Mouse (Mus musculus): ENCODE results near the gene Ulk4. TPM values are rescaled to one million over a fixed set of nuclear protein-coding genes. Genes with fewer than 3 reads are reported as not detected.

Gene Ulk4
- polyA plus RNA-seq, 1 experiment from 2014 or later: 65.5 TPM

DNA sequence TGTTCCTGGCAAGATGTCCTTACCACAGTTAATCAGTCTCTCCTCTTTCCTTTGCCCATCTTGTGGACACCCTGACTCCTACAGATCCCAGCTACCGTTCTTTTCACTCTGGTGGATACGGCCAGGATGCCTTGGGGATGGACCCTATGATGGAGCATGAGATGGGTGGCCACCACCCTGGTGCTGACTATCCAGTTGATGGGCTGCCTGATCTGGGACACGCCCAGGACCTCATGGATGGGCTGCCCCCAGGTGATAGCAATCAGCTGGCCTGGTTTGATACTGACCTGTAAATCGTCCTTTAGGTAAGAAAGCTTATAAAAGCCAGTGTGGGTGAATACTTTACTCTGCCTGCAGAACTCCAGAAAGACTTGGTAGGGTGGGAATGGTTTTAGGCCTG is 317.8 kb downstream of the Ulk4 start:
- no peak overlapping the region for H3K9ac ChIP-seq (replicated peaks; ENCODE audit: low read depth, low read length)
- no peak for ATAC-seq (ENCODE audit: low read depth)
- H3K27ac ChIP-seq (ENCODE audit: low read depth, low read length): no peak overlapping the region
- no peaks in the 10 kb centered on the region for H3K9me3 ChIP-seq (ENCODE audit: control insufficient read depth, low read length)
- H3K4me2 ChIP-seq (ENCODE audit: low read depth, low read length): no peak overlapping the region
- no peak overlapping the region for H3K4me3 ChIP-seq (ENCODE audit: low read depth, low read length)
- peaks cover 63% of the 10 kb centered on the region for H3K36me3 ChIP-seq (ENCODE audit: control insufficient read depth, insufficient read depth, low read length)
- peaks cover 6% of the 10 kb centered on the region; the same call in 1 of the 2 replicates for H3K4me1 ChIP-seq (ENCODE audit: control insufficient read depth, insufficient read depth, low read length)
- WGBS: 88% methylated on average over 4 of the region's 4 CpGs
- no peaks in the 10 kb centered on the region for H3K27me3 ChIP-seq (ENCODE audit: control insufficient read depth, insufficient read depth, low read length)

- H3K9ac ChIP-seq (replicated peaks; ENCODE audit: low read depth, low read length): no peak overlapping the region
- H3K27me3 ChIP-seq (ENCODE audit: control insufficient read depth, insufficient read depth, low read length): no peaks in the 10 kb centered on the region
- ATAC-seq (ENCODE audit: low read depth): no peak
- no peak overlapping the region for H3K4me2 ChIP-seq (ENCODE audit: low read depth, low read length)
- H3K36me3 ChIP-seq (ENCODE audit: control insufficient read depth, insufficient read depth, low read length): peaks cover 70% of the 10 kb centered on the region
- no peak overlapping the region for H3K27ac ChIP-seq (ENCODE audit: low read depth, low read length)
- H3K9me3 ChIP-seq (ENCODE audit: control insufficient read depth, low read length): no peaks in the 10 kb centered on the region
- WGBS: 83% methylated on average over 6 of the region's 6 CpGs
- peaks cover 6% of the 10 kb centered on the region; the same call in 1 of the 2 replicates for H3K4me1 ChIP-seq (ENCODE audit: control insufficient read depth, insufficient read depth, low read length)
- H3K4me3 ChIP-seq (ENCODE audit: low read depth, low read length): no peak overlapping the region
Measured at GRCm38 (mm10) chr9:120958560-120958959, 318.4 kb downstream of the Ulk4 start.

DNA sequence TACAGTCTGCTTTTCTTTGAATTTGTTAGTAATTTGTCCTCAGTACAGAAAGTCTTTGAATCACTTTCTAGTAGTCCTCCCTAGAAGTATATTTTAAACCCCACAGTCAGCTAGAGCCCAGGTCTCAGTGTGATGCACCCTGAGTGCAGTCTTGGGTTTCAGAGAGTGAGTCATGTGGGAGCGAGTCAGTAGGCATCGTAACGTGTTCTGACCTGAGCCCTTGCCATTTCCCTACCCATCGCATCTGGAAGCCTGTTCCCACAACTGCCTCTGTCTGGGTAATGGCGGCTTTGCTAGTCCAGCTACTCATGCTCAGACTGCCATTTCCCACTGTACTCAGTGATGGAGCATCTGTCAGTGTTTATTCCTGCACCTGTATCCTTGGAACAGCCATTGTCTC is 318.9 kb downstream of the Ulk4 start:
- no peaks in the 10 kb centered on the region for H3K27me3 ChIP-seq (ENCODE audit: control insufficient read depth, insufficient read depth, low read length)
- peaks cover 6% of the 10 kb centered on the region; the same call in 1 of the 2 replicates for H3K4me1 ChIP-seq (ENCODE audit: control insufficient read depth, insufficient read depth, low read length)
- no peak overlapping the region for H3K4me3 ChIP-seq (ENCODE audit: low read depth, low read length)
- no peaks in the 10 kb centered on the region for H3K9me3 ChIP-seq (ENCODE audit: control insufficient read depth, low read length)
- H3K36me3 ChIP-seq (ENCODE audit: control insufficient read depth, insufficient read depth, low read length): peaks cover 75% of the 10 kb centered on the region
- no peak overlapping the region for H3K9ac ChIP-seq (replicated peaks; ENCODE audit: low read depth, low read length)
- 94% methylated on average over 5 of the region's 5 CpGs for WGBS
- no peak overlapping the region for H3K27ac ChIP-seq (ENCODE audit: low read depth, low read length)
- H3K4me2 ChIP-seq (ENCODE audit: low read depth, low read length): no peak overlapping the region
- no peak for ATAC-seq (ENCODE audit: low read depth)

- H3K4me3 ChIP-seq (ENCODE audit: low read depth, low read length): no peak overlapping the region
- H3K36me3 ChIP-seq (ENCODE audit: control insufficient read depth, insufficient read depth, low read length): peaks cover 69% of the 10 kb centered on the region
- WGBS: 90% methylated on average over 3 of the region's 3 CpGs
- no peak overlapping the region for H3K9ac ChIP-seq (replicated peaks; ENCODE audit: low read depth, low read length)
- no peaks in the 10 kb centered on the region for H3K4me1 ChIP-seq (ENCODE audit: control insufficient read depth, insufficient read depth, low read length)
- H3K9me3 ChIP-seq (ENCODE audit: control insufficient read depth, low read length): no peaks in the 10 kb centered on the region
- H3K27ac ChIP-seq (ENCODE audit: low read depth, low read length): no peak overlapping the region
- no peak for ATAC-seq (ENCODE audit: low read depth)
- H3K4me2 ChIP-seq (ENCODE audit: low read depth, low read length): no peak overlapping the region
- H3K27me3 ChIP-seq (ENCODE audit: control insufficient read depth, insufficient read depth, low read length): no peaks in the 10 kb centered on the region
Measured at GRCm38 (mm10) chr9:120951947-120952346, 325.1 kb downstream of the Ulk4 start.

DNA sequence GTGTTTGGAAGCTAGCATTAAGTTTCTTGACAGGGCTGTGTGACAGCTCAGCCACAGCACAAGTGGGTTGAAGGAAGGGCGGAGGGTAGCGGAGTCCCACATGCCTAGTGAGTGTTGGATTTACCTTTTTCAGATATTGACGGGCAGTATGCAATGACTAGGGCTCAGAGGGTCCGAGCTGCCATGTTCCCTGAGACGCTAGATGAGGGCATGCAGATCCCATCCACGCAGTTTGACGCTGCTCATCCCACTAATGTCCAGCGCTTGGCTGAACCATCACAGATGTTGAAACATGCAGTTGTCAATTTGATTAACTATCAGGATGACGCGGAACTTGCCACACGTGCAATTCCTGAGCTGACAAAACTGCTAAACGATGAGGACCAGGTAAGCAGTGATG is 326.2 kb downstream of the Ulk4 start:
- Histone ChIP-seq H3K9ac (replicated peaks; ENCODE audit: low read depth, low read length) (no peak overlapping the region), H3K4me2 (ENCODE audit: low read depth, low read length) (no peak overlapping the region), H3K4me3 (ENCODE audit: low read depth, low read length) (no peak overlapping the region), H3K9me3 (ENCODE audit: control insufficient read depth, low read length) (no peaks in the 10 kb centered on the region), H3K4me1 (ENCODE audit: control insufficient read depth, insufficient read depth, low read length) (no peaks in the 10 kb centered on the region), H3K36me3 (ENCODE audit: control insufficient read depth, insufficient read depth, low read length) (peaks cover 57% of the 10 kb centered on the region), H3K27ac (ENCODE audit: low read depth, low read length) (no peak overlapping the region), H3K27me3 (ENCODE audit: control insufficient read depth, insufficient read depth, low read length) (no peaks in the 10 kb centered on the region)
- WGBS: 93% methylated on average over 12 of the region's 12 CpGs
- ATAC-seq (ENCODE audit: low read depth): no peak

- no peaks in the 10 kb centered on the region for H3K27me3 ChIP-seq (ENCODE audit: control insufficient read depth, insufficient read depth, low read length)
- no peak for ATAC-seq (ENCODE audit: low read depth)
- no peak overlapping the region for H3K4me2 ChIP-seq (ENCODE audit: low read depth, low read length)
- 100% methylated on average over 1 of the region's 1 CpGs for WGBS
- no peak overlapping the region for H3K4me3 ChIP-seq (ENCODE audit: low read depth, low read length)
- no peaks in the 10 kb centered on the region for H3K4me1 ChIP-seq (ENCODE audit: control insufficient read depth, insufficient read depth, low read length)
- peaks cover 38% of the 10 kb centered on the region for H3K36me3 ChIP-seq (ENCODE audit: control insufficient read depth, insufficient read depth, low read length)
- H3K9me3 ChIP-seq (ENCODE audit: control insufficient read depth, low read length): no peaks in the 10 kb centered on the region
- H3K27ac ChIP-seq (ENCODE audit: low read depth, low read length): no peak overlapping the region
- no peak overlapping the region for H3K9ac ChIP-seq (replicated peaks; ENCODE audit: low read depth, low read length)
Measured at GRCm38 (mm10) chr9:120948832-120949231, 328.2 kb downstream of the Ulk4 start.

DNA sequence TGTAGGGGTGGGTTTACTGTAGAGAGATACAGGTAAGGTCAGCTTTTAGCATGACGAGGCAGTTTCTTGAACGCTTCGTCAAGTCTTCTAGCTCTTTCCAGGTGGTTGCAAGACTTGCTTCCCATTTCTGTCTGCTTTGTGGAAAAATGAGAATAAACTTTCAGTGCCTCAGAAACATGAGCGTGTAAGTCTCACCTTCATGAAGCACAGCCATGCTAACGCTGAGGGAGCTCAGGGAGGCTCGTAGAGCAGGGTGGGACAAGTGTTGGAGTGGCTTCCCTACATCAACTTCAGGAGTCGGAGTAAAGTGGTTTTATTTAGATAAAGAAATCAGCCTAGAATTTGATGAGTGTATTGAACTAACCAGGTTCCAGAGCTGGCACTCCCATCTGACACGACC is 330.9 kb downstream of the Ulk4 start:
- no peaks in the 10 kb centered on the region for H3K4me1 ChIP-seq (ENCODE audit: control insufficient read depth, insufficient read depth, low read length)
- H3K27ac ChIP-seq (ENCODE audit: low read depth, low read length): no peak overlapping the region
- 84% methylated on average over 8 of the region's 8 CpGs for WGBS
- H3K4me3 ChIP-seq (ENCODE audit: low read depth, low read length): no peak overlapping the region
- H3K4me2 ChIP-seq (ENCODE audit: low read depth, low read length): no peak overlapping the region
- H3K9ac ChIP-seq (replicated peaks; ENCODE audit: low read depth, low read length): no peak overlapping the region
- H3K9me3 ChIP-seq (ENCODE audit: control insufficient read depth, low read length): no peaks in the 10 kb centered on the region
- no peaks in the 10 kb centered on the region for H3K27me3 ChIP-seq (ENCODE audit: control insufficient read depth, insufficient read depth, low read length)
- ATAC-seq (ENCODE audit: low read depth): no peak
- peaks cover 13% of the 10 kb centered on the region for H3K36me3 ChIP-seq (ENCODE audit: control insufficient read depth, insufficient read depth, low read length)

- no peak for ATAC-seq (ENCODE audit: low read depth)
- Histone ChIP-seq H3K4me3 (ENCODE audit: low read depth, low read length) (no peak overlapping the region), H3K27ac (ENCODE audit: low read depth, low read length) (no peak overlapping the region), H3K36me3 (ENCODE audit: control insufficient read depth, insufficient read depth, low read length) (no peaks in the 10 kb centered on the region), H3K27me3 (ENCODE audit: control insufficient read depth, insufficient read depth, low read length) (no peaks in the 10 kb centered on the region), H3K9me3 (ENCODE audit: control insufficient read depth, low read length) (no peaks in the 10 kb centered on the region), H3K4me2 (ENCODE audit: low read depth, low read length) (no peak overlapping the region), H3K4me1 (ENCODE audit: control insufficient read depth, insufficient read depth, low read length) (no peaks in the 10 kb centered on the region), H3K9ac (replicated peaks; ENCODE audit: low read depth, low read length) (no peak overlapping the region)
- WGBS: 85% methylated on average over 3 of the region's 3 CpGs
Measured at GRCm38 (mm10) chr9:120944211-120944610, 332.8 kb downstream of the Ulk4 start.

DNA sequence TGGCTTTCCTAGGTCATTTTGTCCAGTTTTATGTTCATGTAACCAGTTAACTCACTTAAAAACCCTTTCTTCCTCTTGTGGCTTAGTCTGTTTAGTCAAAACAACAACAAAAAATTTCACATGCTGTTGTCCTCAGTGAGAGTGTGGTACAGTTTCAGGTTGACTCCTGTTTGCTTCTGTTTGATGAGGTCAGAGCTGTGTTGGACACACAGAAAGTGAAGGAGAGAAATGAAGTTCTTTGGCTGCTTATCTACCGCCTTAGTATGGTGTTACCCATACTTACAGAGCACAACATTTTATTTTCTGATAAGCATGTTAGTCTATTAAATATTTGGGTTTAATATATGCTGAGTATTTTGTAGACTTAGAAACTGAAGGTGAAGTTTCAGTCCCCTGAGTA is 333.2 kb downstream of the Ulk4 start:
- Histone ChIP-seq H3K4me1 (ENCODE audit: control insufficient read depth, insufficient read depth, low read length) (no peaks in the 10 kb centered on the region), H3K4me2 (ENCODE audit: low read depth, low read length) (no peak overlapping the region), H3K4me3 (ENCODE audit: low read depth, low read length) (no peak overlapping the region), H3K9me3 (ENCODE audit: control insufficient read depth, low read length) (no peaks in the 10 kb centered on the region), H3K9ac (replicated peaks; ENCODE audit: low read depth, low read length) (no peak overlapping the region), H3K27ac (ENCODE audit: low read depth, low read length) (no peak overlapping the region), H3K36me3 (ENCODE audit: control insufficient read depth, insufficient read depth, low read length) (no peaks in the 10 kb centered on the region), H3K27me3 (ENCODE audit: control insufficient read depth, insufficient read depth, low read length) (no peaks in the 10 kb centered on the region)
- no peak for ATAC-seq (ENCODE audit: low read depth)
- WGBS: 92% methylated on average over 1 of the region's 1 CpGs

DNA sequence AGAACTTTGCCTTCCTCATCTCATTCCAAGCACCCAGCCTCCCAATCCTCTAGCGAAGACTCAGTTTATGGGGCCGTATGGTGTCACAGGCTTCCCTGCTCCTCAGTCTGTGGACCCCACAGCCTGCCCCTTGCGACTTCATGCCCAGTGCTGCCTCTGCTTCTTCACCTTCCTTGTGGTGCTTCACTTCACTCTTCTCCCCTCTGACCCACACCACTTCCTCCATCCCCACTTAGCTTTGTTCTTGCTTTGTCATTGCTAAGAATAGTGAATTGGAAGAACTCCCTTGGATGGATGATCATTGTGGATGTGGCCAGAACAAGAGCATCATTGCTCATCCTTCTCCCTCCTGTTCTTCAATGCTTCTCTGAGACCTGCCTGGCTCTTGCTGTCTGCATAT is 336.1 kb downstream of the Ulk4 start:
- Histone ChIP-seq H3K9me3 (ENCODE audit: control insufficient read depth, low read length) (no peaks in the 10 kb centered on the region), H3K27me3 (ENCODE audit: control insufficient read depth, insufficient read depth, low read length) (no peaks in the 10 kb centered on the region), H3K4me2 (ENCODE audit: low read depth, low read length) (no peak overlapping the region), H3K4me3 (ENCODE audit: low read depth, low read length) (no peak overlapping the region), H3K4me1 (ENCODE audit: control insufficient read depth, insufficient read depth, low read length) (peaks cover 26% of the 10 kb centered on the region), H3K27ac (ENCODE audit: low read depth, low read length) (no peak overlapping the region), H3K9ac (replicated peaks; ENCODE audit: low read depth, low read length) (no peak overlapping the region), H3K36me3 (ENCODE audit: control insufficient read depth, insufficient read depth, low read length) (no peaks in the 10 kb centered on the region)
- whole genome bisulfite sequencing: 89% methylated on average over 3 of the region's 3 CpGs
- ATAC-seq (ENCODE audit: low read depth): no peak

Data from neural tube, embryonic 14.5 days (tissue).